Mouse (Mus musculus) kidney, postnatal 0 days (tissue): Measurements from ENCODE around the gene Fance. TPM values are rescaled to one million over a fixed set of nuclear protein-coding genes. Genes with fewer than 3 reads are reported as not detected.

Source experiments
- ATAC-seq: fragments of 200-750 bp; cut with Nextera tagmentation; replicated peaks from 2 replicates; pipeline ENCODE4 v1.8.0; 2017; ENCODE audit warnings: low read depth, moderate number of reproducible peaks, moderate TSS enrichment, moderate library complexity; ENCODE audit not compliant: low FRiP score
- DNase-seq: peaks from one replicate; pipeline ENCODE4 v3.0.0-alpha.2; 2016; ENCODE audit warnings: low spot score
- H3K27ac ChIP-seq: fragments of 300-500 bp; sonication (generic); 2 replicates; pipeline ENCODE4 v1.5.1; 2014; ENCODE audit warnings: mild to moderate bottlenecking
- H3K27me3 ChIP-seq: fragments of 300-500 bp; sonication (generic); 2 replicates; pipeline ENCODE4 v1.6.1; 2014; ENCODE audit warnings: low read length, mixed read lengths; ENCODE audit not compliant: insufficient read depth
- H3K36me3 ChIP-seq: fragments of 300-500 bp; sonication (generic); 2 replicates; pipeline ENCODE4 v1.6.1; 2014; ENCODE audit warnings: low read length, mixed read lengths; ENCODE audit not compliant: insufficient read depth
- H3K4me1 ChIP-seq: fragments of 300-500 bp; sonication (generic); replicated peaks from 2 replicates; pipeline ENCODE4 v1.6.1; 2014; ENCODE audit warnings: antibody characterized with exemption, low read length, mixed read lengths; ENCODE audit not compliant: insufficient read depth
- H3K4me2 ChIP-seq: fragments of 300-500 bp; sonication (generic); 2 replicates; pipeline ENCODE4 v1.6.1; 2014; ENCODE audit warnings: mild to moderate bottlenecking, low read length, moderate library complexity, mixed read lengths
- H3K4me3 ChIP-seq: fragments of 300-500 bp; sonication (generic); replicated peaks from 2 replicates; pipeline ENCODE4 v1.5.1; 2014; ENCODE audit warnings: low read depth, low read length
- H3K9ac ChIP-seq: fragments of 300-500 bp; sonication (generic); 2 replicates; pipeline ENCODE4 v1.6.1; 2014; ENCODE audit warnings: low read depth, low read length
- H3K9me3 ChIP-seq: fragments of 300-500 bp; sonication (generic); replicated peaks from 2 replicates; pipeline ENCODE4 v1.6.1; 2016; ENCODE audit warnings: low read length, inconsistent platforms, mixed read lengths
- CTCF ChIP-seq: IDR thresholded peaks from 2 replicates; pipeline ENCODE4 v1.5.1; 2016; ENCODE audit warnings: antibody characterized with exemption, low read depth, mild to moderate bottlenecking, moderate library complexity
- WGBS: fragments of 180-500 bp; shearing (Covaris S2); extraction: QIAGEN DNeasy Blood & Tissue Kit; methylation state at CpG from one replicate; pipeline ENCODE4 v1.1.7; 2014; 5-methylcytosine and 5-hydroxymethylcytosine counted together
- polyA plus RNA-seq: library from polyadenylated mRNA; unstranded; fragments of >200 nt; fragmentation: Nextera tagmentation; extraction: Ambion mirVana; gene quantifications from 2 replicates; pipeline ENCODE4 v1.2.1, GENCODE M21; 2015

Gene Fance
- polyA plus RNA-seq, 1 experiment from 2014 or later, result 29.5 TPM

- no peaks in the 10 kb centered on the region for H3K27me3 ChIP-seq
- ATAC-seq (no peak), DNase-seq (peak; percentile 52)
- H3K4me1 ChIP-seq, result peaks cover 47% of the 10 kb centered on the region
- peak; percentile 40; the same call in 1 of the 2 replicates for TF ChIP-seq CTCF
- no peak overlapping the region for H3K4me3 ChIP-seq
- H3K4me2 ChIP-seq, result peak overlapping the region; percentile 42
- no peaks in the 10 kb centered on the region for H3K9me3 ChIP-seq
- H3K36me3 ChIP-seq, result no peaks in the 10 kb centered on the region
- H3K9ac ChIP-seq, result 0 out of 2 replicates have a peak overlapping the region, but pooled peaks have one; percentile 36
- H3K27ac ChIP-seq, result peak overlapping the region; percentile 86
- WGBS, result 17% methylated on average over 10 of the region's 10 CpGs
These were observed 32.6 kb downstream of the Fance start for GRCm38 (mm10) chr17:28345882-28346281.

GRCm38 (mm10) chr17:28347327-28347726 is 34.0 kb downstream of the Fance start:
- DNase-seq (no peak), ATAC-seq (no peak)
- Histone ChIP-seq H3K27ac (no peak overlapping the region), H3K36me3 (no peaks in the 10 kb centered on the region), H3K4me1 (peaks cover 47% of the 10 kb centered on the region), H3K4me2 (no peak overlapping the region), H3K9me3 (no peaks in the 10 kb centered on the region), H3K27me3 (no peaks in the 10 kb centered on the region), H3K9ac (no peak overlapping the region), H3K4me3 (no peak overlapping the region)
- 58% methylated on average over 10 of the region's 10 CpGs for WGBS
- TF ChIP-seq CTCF, result no peak

- 33% methylated on average over 6 of the region's 6 CpGs for WGBS
- Histone ChIP-seq H3K4me1 (peaks cover 47% of the 10 kb centered on the region), H3K36me3 (no peaks in the 10 kb centered on the region), H3K27me3 (no peaks in the 10 kb centered on the region), H3K9me3 (no peaks in the 10 kb centered on the region), H3K4me2 (peak overlapping the region; percentile 91), H3K27ac (peak overlapping the region; percentile 42; the same call in 1 of the 2 replicates), H3K4me3 (peak overlapping the region; percentile 10; the same call in 1 of the 2 replicates), H3K9ac (peak overlapping the region; percentile 33; the same call in 1 of the 2 replicates)
- no peak for TF ChIP-seq CTCF
- DNase-seq (no peak), ATAC-seq (no peak)
These were observed 34.9 kb downstream of the Fance start for GRCm38 (mm10) chr17:28348211-28348610.

GRCm38 (mm10) chr17:28349264-28349880 is 36.1 kb downstream of the Fance start:
- WGBS, result 6% methylated on average over 13 of the region's 13 CpGs
- ATAC-seq, result no peak
- no peaks in the 10 kb centered on the region for H3K9me3 ChIP-seq
- peak overlapping the region; percentile 82 for H3K4me3 ChIP-seq
- TF ChIP-seq CTCF, result no peak
- H3K27me3 ChIP-seq, result no peaks in the 10 kb centered on the region
- DNase-seq, result no peak
- H3K9ac ChIP-seq, result peak overlapping the region; percentile 92
- peaks cover 44% of the 10 kb centered on the region for H3K4me1 ChIP-seq
- peak overlapping the region; percentile 91 for H3K4me2 ChIP-seq
- H3K27ac ChIP-seq, result peak overlapping the region; percentile 98
- no peaks in the 10 kb centered on the region for H3K36me3 ChIP-seq

- peak; percentile 46 for DNase-seq
- peaks cover 39% of the 10 kb centered on the region for H3K4me1 ChIP-seq
These were observed 36.7 kb downstream of the Fance start for GRCm38 (mm10) chr17:28349901-28350465.

GRCm38 (mm10) chr17:28350466-28351352 is 37.4 kb downstream of the Fance start, which contains the start of gene Tead3:
Gene Tead3 (minus strand): TSS chr17:28350817.
- Histone ChIP-seq H3K4me1 (peaks cover 34% of the 10 kb centered on the region), H3K4me2 (peak within 1 kb of the TSS; percentile 91), H3K27ac (peak within 1 kb of the TSS; percentile 98), H3K36me3 (no peaks in the 10 kb centered on the region), H3K9me3 (no peaks in the 10 kb centered on the region), H3K9ac (peak within 1 kb of the TSS; percentile 92), H3K27me3 (no peaks in the 10 kb centered on the region), H3K4me3 (peak within 1 kb of the TSS; percentile 82)
- WGBS, result under 1% methylated on average over 65 of the region's 73 CpGs
- peak; percentile 33 for TF ChIP-seq CTCF
- DNase-seq (peak; percentile 95), ATAC-seq (peak; percentile 79)

More at GRCm38 (mm10) chr17:28349901-28350465, 36.7 kb downstream of the Fance start:
- Histone ChIP-seq H3K9ac (peak overlapping the region; percentile 92), H3K27me3 (no peaks in the 10 kb centered on the region), H3K4me2 (peak overlapping the region; percentile 91), H3K36me3 (no peaks in the 10 kb centered on the region), H3K9me3 (no peaks in the 10 kb centered on the region), H3K4me3 (peak overlapping the region; percentile 82), H3K27ac (peak overlapping the region; percentile 98)
- ATAC-seq, result peak; percentile 40
- WGBS, result 0% methylated on average over 48 of the region's 54 CpGs
- TF ChIP-seq CTCF, result no peak
